Mouse (Mus musculus): ENCODE measurements at regions not wholly inside any gene's neighbourhood (a gene's known extent, or its start where the extent isn't known, plus 50 kb on each side); places are given as distances from the start of the nearest gene placed in this dataset.

DNA sequence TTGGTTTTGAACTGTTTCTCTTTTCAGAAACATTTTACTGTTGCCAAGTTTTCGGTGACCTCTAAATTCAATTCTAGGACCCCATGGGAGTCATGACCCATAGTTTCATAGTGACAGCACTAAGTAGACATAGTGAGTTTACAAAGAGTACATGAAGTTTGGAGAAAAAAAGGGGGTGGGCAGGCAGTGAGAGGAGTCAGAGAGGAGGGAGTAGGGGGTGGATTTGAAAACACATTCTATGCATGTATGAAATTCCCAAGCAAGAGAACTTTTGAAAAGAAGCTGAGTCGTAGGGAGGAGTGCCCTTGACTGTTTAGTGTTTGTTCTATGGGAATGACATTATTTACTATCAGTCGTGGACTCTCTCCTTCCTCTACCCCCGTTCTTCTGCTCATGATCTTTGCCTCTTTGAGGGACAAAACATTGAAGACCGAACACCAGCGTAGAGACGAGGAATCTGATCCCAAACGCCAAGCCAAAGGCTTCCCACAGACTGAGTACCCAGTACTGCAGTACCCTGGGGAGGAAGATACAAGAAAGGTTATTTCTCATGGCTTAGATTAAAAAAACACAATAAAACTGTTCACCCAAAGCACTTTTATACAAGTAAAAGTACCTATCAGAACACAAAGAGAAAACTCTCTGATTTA lies 229.1 kb upstream of the Map3k1 start:
- no peak for DNase-seq (ENCODE audit: low spot score in 2 of 2)

DNA sequence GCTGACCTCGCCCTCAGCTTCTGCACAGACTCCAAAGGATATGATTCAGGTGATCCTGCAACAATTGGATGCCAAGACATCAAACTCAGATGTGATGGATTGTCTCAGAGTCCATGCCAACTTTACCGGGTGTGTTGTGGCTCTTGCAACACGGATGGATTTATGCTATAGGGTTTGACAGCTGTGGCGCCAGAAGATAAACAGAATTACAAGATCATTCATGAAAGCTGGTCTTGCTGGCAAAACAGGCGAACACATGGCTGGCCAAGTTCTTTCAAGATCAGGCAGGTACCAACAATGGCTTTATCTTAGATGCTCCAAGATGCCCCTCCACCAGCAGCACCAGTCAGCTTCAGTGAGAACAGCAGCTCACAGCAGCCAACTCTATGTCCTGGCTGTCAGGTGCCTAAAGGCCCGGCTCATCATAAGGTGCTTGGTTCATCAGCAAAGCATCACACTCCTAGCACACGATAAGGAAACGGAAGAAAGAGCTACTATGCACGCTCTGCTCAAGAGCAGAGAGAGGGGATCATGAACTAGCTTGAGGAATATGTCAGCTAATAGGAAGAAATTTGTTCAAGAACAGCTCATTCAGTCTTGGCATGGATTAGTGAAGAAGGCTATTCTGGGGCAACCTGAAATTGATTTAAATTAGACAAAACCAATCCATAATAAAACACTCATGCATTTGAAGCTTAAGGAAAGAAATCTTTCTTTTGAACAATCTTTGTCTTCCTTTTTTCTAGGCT lies 229.9 kb upstream of the Map3k1 start:
- DNase-seq (ENCODE audit: low spot score in 2 of 2): peak; percentile 69 to 71

DNA sequence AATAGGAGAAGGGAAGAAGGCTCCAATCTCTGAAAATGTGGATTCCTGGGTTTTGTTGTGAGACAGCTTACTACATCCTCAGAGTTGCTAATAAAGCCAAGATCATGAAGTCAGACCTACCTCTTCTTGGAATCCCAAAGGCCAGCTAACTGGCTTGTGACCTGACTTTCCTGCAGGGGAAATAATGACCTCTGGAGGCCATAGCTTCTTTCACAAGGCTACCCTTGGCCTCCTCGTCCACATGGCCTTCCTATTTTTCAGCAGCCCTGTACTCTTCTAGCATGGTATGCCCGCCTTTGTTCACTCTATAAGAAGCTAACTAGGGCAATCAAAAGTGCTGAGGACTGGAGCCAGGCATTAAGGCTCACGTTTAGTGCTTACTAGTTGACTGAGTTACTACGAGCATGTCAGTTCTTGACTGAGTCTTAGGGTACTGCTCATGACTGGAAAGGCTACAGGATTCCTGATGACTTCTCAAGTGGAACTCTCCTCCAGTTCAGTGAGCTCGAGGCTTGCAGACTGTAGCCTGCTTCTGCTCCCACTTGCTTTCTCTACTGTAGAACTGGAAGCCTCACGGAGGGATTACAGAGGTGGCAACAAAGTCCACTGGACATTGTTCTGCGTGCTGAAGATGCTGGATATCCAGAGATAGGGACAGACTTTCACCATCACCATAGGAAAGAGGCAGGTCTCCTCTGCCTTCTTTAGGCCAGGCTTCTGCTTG lies 230.8 kb upstream of the Map3k1 start:
- DNase-seq (ENCODE audit: low spot score in 2 of 2): no peak

DNA sequence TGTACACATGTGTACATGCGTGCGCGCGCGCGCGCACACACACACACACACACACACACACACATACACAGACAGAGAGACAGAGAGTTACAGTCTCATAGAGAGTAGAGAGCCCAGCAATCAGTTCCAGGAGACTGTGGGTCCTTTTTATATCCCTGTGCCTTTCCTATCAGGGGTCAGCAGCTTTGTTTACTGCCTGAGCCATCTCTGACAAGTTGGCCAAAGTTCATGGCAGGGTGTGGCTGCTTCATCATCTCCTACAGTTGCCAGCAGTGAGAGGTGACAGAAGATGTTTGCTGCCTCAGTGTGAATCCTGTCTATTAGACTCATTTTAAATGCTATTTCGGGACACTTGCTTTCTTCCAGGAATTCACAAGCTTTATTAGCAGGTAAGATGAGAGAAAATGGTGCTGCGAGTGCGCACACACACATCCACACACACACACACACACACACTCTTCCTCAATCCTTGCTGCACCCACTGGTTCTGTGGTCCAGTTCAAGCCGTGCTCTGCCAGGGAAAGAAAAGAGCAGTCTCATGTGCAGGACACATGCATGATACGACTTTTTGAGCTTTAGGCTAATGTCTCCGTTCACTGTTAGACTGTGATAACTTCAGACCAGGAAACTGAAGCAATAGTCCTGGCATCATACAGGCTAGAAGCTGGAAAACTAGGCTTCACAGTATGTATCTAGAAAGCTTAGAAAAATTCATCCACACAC lies 234.9 kb upstream of the Map3k1 start:
- no peak for DNase-seq (ENCODE audit: low spot score in 2 of 2)

DNA sequence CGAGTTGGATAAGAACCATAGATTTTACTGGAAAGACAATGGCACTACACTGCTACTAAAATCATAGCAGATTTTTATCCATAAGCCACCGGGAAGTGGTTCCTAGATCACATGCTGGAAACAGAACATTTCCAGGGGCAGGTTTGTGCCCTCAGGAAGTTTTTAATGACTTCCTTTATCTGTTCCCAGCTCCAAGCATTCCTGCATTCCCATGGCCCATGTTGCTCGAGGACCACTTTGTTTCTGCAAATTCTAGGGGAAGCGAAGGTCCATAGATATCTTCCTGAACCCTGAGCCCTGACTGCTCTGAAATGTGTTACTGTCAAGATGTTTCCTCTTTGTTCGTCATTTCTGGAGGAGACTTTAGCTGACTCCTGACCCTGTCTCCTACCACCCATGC lies 235.6 kb upstream of the Map3k1 start:
- DNase-seq (ENCODE audit: low spot score in 2 of 2): no peak

DNA sequence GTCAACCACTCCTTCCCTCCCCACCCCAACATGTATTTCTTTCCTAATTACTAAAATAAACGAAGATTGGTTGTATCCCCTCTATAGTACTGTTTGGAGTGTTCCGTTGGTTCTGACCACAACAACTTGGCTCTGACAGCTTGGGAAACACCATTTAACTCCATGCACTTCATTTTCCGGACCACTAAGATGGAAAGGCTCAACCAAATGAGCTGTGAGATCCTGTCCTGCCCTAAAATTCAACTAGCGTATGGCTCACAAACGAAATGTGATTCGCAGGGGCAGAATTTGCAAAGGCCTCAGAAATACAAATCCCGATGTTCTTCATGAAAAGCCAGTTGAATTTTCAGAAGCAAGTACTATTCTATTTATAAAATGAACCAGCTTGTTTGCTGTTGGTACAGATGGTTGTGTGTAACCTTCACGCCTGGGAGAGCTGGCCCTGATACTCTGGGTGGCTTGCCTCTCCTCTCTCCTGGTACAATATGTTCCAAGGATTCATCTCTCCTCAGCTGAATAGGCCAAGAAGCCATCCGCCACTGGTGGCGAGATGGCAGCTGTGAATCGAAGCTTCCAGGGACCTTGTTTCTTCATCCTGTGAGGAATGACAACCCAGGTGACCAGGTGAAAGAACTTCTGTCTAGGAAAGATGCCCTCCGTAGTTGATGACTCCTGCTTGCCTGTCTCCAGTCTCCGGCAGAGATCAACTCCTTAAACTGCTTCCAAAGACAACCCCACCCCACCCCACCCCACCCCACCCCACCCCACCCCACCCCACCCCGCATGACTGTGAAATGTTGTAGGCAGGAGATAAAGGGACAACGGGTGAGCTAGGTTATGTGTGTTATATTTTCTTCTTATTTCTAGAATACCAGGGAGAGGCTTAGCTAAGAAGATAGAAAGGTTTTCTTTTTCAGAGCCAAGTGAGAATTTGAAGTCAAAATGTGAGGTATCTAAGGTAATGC lies 237.7 kb upstream of the Map3k1 start:
- no peak for DNase-seq (ENCODE audit: low spot score in 2 of 2)

DNA sequence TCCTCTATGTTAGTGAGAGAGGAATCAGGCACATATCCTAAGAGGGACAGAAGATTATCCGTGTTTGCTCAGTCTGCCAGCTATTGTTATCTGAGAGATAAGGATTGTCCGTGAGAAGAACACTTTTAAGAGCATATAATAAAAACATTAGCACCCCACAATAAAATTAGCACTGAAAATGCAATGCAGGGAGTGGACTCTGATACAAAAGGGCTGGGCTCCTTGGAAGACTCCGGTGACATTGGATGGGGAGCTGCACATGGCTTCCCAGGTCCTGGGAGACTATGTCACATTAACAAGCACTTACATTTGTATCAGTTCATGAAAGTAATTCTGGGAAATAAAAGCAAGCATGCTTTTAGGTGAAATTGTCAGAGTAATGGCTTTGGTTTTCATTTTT lies 238.6 kb upstream of the Map3k1 start:
- DNase-seq (ENCODE audit: low spot score in 2 of 2): no peak

DNA sequence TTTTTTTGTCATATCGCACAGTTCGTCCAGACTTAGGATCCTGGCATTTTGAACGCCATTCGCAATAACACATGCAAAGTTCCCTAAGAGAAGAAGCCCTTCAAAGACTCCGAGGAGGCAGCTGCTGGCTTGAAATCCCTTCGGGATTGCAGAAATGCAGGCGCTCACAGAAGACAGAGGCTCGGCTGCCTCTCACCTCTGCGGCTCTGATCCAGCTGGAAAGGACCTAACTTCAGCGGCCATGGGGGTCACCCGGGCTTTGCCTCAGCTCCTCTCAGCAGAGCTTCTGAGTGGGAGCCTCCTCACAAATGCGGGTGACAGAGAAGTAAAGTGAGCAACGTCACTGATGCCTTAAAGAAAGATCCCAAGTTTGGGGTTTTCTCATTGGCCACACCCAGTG lies 239.1 kb upstream of the Map3k1 start:
- no peak for DNase-seq (ENCODE audit: low spot score in 2 of 2)

DNA sequence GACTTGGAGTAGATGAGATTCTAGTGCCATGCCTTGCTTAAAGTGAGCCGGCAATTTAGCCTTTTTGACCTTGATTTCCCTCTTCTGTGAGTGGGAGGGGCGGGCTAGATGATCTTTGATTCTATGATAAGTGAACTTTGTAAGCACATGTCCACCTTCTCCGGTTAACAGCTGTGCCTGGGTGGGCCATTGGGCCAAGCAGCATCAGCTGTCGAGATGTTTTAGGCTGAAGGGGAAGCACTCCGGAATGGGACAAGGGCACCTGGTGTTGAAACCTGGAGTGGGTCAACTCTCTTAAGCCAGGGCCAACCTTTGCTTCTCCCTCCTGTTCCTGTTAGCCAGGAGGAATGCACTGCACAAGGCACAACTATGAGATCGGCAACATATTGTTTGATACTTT lies 239.5 kb upstream of the Map3k1 start:
- no peak for DNase-seq (ENCODE audit: low spot score in 2 of 2)

DNA sequence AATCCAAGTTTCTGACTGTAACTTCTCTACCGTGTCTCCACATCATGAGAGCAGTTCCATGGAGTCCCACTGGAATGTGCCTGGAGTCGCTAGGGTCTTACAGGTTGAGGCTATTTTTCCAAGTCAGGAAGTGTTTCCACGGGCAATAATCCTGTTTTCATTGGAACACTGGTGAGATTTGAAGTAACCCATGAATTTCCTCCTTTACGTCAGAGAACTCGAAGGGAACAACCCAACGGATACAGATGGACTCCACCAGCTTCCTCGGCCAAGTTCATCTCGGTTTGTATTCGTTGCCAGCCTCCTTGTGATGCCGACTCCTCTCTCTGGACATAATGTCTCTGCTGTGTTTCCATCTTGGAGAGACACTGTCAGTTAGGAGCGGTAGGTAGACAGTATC lies 237.4 kb upstream of the Ankrd55 start:
- no peak for DNase-seq (ENCODE audit: low spot score in 2 of 2)

DNA sequence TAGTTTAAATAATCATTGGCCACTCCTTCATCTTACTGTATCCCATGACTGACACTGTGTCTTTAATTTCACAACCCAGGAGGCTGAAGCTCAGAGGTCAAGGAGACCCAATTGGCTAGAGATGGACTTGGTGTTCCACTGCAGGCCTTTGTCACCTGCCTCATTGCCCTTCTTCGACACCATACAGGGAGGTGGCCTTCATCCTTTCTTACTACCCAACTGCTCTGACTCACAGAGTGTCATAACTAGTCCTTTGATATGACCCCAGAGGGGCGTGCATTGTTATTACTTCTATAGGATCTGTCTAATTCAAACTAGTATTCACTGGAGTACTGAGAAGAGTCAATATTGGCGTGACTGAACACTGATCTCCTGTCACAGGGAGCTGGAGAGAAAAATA lies 236.2 kb upstream of the Ankrd55 start:
- DNase-seq (ENCODE audit: low spot score in 2 of 2): no peak

DNA sequence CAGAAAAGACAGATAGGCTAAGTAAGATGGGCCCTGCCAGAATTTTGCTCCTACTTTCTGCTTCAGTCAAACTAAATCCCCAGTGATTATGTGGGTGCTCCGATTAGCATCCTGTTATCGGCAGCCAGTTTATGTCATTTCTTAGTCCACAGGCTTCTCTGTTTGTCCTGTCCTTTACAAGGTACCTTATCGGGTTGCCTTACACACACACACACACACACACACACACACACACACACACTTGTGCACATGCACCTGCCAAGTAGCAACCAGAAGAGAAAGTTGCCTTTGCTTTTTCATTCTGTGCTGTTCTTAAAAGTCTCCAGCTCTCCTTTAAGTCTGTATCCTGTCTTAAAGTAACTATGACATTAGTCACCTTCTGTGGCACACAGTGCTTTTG lies 235.8 kb upstream of the Ankrd55 start:
- DNase-seq (ENCODE audit: low spot score in 2 of 2): no peak

DNA sequence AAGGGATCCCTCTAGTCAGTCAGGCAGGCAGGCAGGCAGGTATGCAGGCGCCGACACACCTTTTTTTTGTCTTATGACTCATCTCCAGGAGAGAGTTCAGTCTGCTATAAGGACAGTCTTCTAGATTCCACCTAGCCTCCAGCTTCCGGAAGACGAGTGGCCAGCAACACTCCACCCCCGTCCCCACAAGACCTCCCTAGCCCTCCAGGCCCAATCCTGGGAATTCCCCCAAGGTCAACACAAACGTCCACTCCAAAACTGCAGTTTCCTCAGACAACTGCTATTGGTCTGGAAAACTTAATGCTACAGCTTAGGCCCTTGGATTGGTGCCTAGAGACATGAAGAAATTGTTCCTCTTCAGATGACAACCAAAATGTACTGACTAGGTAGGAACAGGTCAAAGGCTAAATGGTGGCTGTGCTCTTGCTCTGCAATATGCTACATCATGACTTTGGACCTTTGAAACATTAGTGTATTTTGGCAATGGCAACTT lies 233.3 kb upstream of the Ankrd55 start:
- peak in 1 of 2 experiments; percentile 42 for DNase-seq (ENCODE audit: low spot score in 2 of 2)

DNA sequence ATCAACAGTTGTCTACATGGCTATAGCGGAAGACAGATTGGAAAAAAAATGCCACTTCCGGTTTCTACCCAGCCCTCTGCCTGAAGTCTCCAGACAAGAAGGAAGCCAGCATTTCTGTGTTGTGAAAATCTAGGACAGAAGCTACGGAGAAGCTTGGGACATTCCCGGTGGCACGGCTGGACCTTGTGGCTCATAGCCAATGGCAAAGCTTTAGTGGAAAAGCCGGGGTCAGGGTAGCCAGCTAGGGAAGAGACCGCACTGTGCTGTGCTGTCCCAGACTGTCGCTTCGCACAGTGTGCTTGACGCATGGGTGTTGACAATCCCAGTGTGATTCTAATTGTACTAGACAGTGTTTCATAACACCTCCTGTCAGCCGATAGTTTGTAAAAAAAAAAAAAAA lies 230.0 kb upstream of the Ankrd55 start:
- DNase-seq (ENCODE audit: low spot score in 2 of 2): peak in 1 of 2 experiments; percentile 59

DNA sequence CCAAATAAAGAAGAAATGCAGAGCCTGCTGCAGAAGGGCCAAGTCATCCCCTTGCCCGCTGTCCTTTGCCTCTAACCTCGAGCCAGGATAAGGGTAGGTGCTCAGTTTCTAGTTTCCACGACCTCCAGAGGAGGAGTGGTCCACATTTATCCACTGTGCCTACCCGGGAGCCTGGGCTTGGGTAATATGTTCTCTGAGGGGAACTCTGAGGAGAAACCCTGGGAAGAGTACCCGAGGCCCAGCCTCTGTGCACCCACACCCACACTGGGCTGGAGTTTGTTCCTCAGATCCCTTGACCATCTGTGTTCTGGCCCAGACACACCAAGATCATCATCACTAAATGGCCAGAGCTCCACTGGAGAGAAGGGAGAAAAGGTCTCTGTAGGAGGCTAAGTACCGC lies 229.5 kb upstream of the Ankrd55 start:
- no peak for DNase-seq (ENCODE audit: low spot score in 2 of 2)

DNA sequence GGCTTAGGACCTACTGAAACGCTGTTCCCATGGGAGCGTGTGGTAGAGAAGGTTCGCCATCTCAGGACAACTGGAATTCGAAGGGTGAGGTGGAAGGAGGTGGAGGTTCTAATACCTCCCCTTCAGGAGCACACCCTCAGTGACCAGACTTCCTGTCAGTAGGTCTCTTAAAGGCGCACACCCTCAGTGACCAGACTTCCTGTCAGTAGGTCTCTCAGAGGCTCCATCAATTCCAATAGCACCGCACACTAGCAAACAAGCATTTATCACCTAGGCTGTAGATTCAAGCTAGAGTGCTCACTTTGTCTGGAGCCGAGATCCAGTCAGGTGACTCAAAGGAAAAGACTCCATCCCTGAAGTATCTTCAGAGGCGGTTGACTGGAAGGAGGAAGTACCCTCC lies 226.2 kb upstream of the Ankrd55 start:
- no peak for DNase-seq (ENCODE audit: low spot score in 2 of 2)

DNA sequence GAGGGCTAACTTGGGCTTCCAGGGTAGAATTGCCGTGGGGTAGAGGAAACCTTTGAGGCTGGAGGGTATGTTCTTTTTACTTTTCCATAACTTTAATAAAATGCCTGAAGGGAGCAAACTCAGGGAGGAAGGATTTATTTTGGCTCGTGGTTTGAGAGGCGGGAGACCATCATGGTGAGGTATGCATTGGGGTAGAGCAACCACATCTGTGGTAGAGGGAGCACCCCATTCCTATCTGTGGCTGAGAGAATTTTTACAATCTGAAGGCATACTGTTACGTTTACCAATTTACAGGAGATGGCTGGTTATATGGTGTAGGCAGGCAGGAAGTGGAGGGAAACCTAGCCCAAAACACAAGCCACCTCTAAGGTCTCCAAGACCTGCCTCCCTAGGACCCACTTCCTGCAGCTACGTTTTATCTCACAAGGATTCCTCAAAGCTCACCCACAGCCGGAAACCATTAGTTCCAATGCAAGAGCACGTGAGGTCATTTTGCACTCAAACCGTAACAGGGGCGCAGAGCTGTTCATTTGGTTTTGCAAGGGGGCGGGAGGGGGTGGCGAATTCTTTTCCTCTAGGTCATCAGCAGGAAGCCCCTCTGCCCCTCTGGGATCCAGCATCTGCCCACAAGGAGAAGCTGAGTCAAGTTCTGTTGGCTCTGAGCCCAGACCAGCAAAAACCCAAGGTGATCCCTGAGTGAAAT lies 224.7 kb upstream of the Ankrd55 start:
- no peak for DNase-seq (ENCODE audit: low spot score in 2 of 2)

DNA sequence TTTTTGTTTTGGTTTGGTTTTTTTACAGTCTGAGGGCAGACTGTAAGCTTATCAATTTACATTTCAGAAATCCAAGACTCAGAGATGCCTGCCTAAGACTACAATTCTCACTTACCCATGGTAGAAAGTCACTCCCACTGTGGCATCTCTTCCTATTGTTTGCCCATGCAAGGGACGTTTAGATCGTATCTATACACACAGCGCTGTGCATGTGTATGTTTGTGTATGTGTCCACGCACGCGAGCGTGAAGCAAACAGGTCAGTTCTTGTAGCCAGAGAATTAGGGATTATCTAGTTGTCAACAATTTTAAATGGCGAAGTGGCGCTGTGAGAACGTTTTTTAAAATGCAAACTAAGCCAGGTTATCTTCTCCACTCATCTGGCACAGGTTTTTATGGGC lies 223.6 kb upstream of the Ankrd55 start:
- DNase-seq (ENCODE audit: low spot score in 2 of 2): peak in 1 of 2 experiments; percentile 46

DNA sequence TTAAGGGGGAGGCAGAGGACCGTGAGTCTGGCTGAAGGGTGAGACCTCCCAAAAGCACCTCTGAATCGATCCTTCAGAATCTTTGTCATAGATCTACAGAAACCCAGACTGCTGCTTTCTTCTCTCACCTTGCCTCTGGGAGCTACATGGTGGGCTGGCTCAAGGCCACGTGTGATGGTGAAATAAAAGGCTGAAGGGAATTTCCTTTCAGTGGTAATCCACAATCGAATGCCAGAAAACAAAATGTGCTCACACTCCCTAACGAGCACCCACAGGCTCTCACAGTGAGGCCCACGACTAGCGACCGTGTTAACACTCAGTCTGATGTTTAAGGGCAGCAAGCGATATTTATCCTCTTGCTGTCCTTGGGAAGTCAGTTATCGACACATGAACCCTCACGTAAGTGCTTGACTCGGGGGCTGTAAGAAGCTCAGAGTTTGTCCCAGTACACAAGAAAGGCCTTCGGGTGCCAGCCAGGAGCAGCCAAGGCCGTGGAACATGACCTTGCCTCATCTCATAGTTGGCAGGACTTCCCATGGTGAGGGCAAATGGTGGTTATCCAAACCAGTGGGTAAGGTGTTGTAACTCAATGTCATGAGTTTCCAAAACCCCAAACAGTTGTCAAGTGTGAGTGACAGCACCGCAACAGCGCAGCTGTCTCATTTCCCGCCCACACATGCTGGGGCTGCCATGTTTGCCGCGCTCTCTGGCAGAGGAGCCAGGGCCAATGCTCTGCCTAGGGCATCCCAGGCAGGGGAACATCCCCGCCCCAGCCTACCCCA lies 221.0 kb upstream of the Ankrd55 start:
- DNase-seq (ENCODE audit: low spot score in 2 of 2): peak in 1 of 2 experiments; percentile 43

All from urinary bladder, postnatal 36 days (tissue).